Mouse (Mus musculus) ES-Bruce4 (cell line): Measurements from ENCODE around the gene Dhdh. TPM values are rescaled to one million over a fixed set of nuclear protein-coding genes. Genes with fewer than 3 reads are reported as not detected.

Experiments used
- H3K27ac ChIP-seq: 2 replicates; pipeline ENCODE4 v1.5.1; 2012; ENCODE audit warnings: low read length, inconsistent platforms; ENCODE audit not compliant: insufficient read depth
- H3K27me3 ChIP-seq: 2 replicates; pipeline ENCODE4 v1.6.1; 2012; ENCODE audit warnings: mild to moderate bottlenecking, low read length, inconsistent platforms; ENCODE audit not compliant: control insufficient read depth, poor library complexity, insufficient read depth, severe bottlenecking
- H3K36me3 ChIP-seq: 2 replicates; pipeline ENCODE4 v1.6.1; 2012; ENCODE audit warnings: inconsistent platforms, mild to moderate bottlenecking, low read length, moderate library complexity; ENCODE audit not compliant: control insufficient read depth, poor library complexity, insufficient read depth, severe bottlenecking
- H3K4me1 ChIP-seq: one replicate; pipeline ENCODE4 v1.8.1; 2011; ENCODE audit warnings: low read length; ENCODE audit not compliant: control insufficient read depth, insufficient read depth
- H3K4me3 ChIP-seq: 2 replicates; pipeline ENCODE4 v1.5.1; 2011; ENCODE audit warnings: low read depth, mild to moderate bottlenecking, low read length
- H3K9ac ChIP-seq: 2 replicates; pipeline ENCODE4 v1.6.1; 2012; ENCODE audit warnings: low read depth, mild to moderate bottlenecking, inconsistent platforms; ENCODE audit not compliant: poor library complexity, severe bottlenecking
- H3K9me3 ChIP-seq: replicated peaks from 2 replicates; pipeline ENCODE4 v1.6.1; 2012; ENCODE audit warnings: mild to moderate bottlenecking, low read length, inconsistent platforms; ENCODE audit not compliant: control insufficient read depth, poor library complexity, insufficient read depth, severe bottlenecking
- CTCF ChIP-seq: IDR thresholded peaks from one replicate; pipeline ENCODE4 v1.8.1; 2011; ENCODE audit warnings: low read depth, low read length
- EP300 ChIP-seq: IDR thresholded peaks from 2 replicates; pipeline ENCODE4 v1.6.1; 2011; ENCODE audit warnings: low read depth, low read length; ENCODE audit not compliant: insufficient read depth
- POLR2A ChIP-seq: IDR thresholded peaks from one replicate; pipeline ENCODE4 v1.8.1; 2011; ENCODE audit warnings: low read length; ENCODE audit not compliant: insufficient read depth
- polyA plus RNA-seq: library from polyadenylated mRNA; stranded (reverse); fragments of >200 nt; gene quantifications from 2 replicates; pipeline ENCODE4 v1.2.4, GENCODE M21; 2011; ENCODE audit warnings: low read depth; ENCODE audit not compliant: missing spikeins, insufficient read depth, insufficient read length

The Dhdh gene
- polyA plus RNA-seq, 1 experiment = 15.3 TPM

DNA sequence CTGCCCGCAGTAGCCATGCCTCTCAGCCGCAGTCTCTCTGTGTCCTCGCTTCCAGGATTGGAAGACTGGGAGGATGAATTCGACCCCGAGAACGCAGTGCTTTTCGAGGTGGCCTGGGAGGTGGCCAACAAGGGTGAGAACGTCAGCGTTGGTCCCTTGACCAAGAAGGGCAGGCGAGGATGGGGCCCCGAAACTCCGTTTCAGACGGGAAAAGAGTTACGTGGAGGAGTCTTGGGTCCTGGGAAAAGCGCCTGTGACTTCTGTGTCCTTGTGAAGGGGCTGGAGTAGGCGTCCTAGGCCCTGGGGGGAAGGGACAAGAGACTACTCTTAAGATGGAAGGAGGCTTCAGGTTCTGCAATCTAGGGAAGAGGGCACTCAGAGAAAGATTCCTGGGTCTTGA, 53.6 kb downstream of the Dhdh start:
- Histone ChIP-seq H3K27me3 (no peaks in the 10 kb centered on the region), H3K36me3 (peaks cover 16% of the 10 kb centered on the region), H3K27ac (no peak overlapping the region), H3K4me1 (peaks cover 12% of the 10 kb centered on the region), H3K9ac (peak overlapping the region; percentile 55), H3K4me3 (peak overlapping the region; percentile 89), H3K9me3 (no peaks in the 10 kb centered on the region)
- no peak for TF ChIP-seq EP300
- TF ChIP-seq CTCF = no peak
- TF ChIP-seq POLR2A = no peak

DNA sequence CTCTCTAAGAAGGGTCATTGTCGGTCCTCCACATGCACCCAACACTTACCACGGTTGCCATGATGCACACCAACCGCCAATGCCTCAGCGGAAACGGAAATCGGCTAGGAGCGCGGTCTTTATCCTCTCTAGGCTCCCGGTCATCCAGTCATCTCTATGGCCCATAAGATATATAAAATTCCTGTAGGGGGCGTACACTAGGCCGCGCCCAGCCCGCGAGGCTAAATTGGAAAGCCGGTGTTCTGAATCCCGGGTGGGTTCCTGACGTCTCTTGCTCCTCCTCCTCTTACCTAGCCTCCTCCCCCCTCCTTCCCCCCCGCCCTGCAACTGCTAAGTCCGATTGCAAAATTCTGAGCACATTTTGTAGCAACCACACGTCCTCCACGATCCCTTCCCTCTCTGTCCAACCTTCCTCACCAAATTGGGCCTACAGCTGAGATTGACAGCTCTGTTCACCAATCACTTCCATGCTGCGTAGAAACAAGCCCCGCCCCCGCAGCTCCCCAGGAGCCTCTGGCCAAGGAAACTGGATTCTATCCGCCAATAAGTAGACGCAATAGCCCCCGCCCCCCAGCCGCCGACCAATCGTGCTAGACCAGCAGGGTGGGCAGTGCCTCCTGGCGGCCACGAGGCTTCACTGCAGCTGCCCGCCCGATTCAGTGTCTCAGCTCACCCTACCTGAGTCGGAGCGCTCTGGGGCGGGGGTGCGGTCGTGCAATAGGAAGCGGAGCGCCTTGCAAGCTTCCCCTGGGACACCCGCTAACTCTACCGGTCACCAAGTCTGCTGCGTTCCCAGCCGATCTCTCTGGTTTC, 54.2 kb downstream of the Dhdh start, which contains the start of gene Gys1:
TSS of gene Gys1 (plus strand) at position 642 of the 813 bp plus-strand sequence.
- no peaks in the 10 kb centered on the region for H3K9me3 ChIP-seq
- peak within 1 kb of the TSS; percentile 99 for H3K4me3 ChIP-seq
- peaks cover 17% of the 10 kb centered on the region for H3K36me3 ChIP-seq
- H3K4me1 ChIP-seq = peaks cover 14% of the 10 kb centered on the region
- no peaks in the 10 kb centered on the region for H3K27me3 ChIP-seq
- TF ChIP-seq POLR2A (peak; percentile 37), EP300 (0 out of 2 replicates have a peak, but pooled peaks have one; percentile 19), CTCF (peak; percentile 93)
- peak within 1 kb of the TSS; percentile 1; the same call in 1 of the 2 replicates for H3K27ac ChIP-seq
- peak within 1 kb of the TSS; percentile 77 for H3K9ac ChIP-seq

DNA sequence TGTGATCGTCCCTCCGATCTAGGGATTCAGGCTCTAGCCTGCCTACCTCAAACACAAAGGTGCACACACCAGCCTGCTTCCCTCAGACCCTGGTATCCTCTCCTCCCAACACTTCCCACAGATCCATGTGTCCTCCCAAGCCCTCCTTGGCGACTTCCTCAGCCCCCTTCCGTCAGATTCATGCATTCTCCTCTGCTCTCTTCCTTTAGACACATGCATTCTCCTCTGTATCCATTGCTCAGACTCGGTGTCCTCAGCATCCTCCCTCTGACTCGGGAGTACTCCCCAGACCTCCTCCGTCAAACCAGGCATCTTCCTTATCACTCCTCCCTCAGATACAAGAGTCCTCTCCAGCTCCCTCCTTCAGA, 54.8 kb downstream of the Dhdh start:
- H3K4me3 ChIP-seq = peak overlapping the region; percentile 99
- TF ChIP-seq CTCF = no peak
- TF ChIP-seq POLR2A = no peak
- TF ChIP-seq EP300 = no peak
- H3K9ac ChIP-seq = peak overlapping the region; percentile 77
- H3K4me1 ChIP-seq = peaks cover 14% of the 10 kb centered on the region
- peak overlapping the region; percentile 1; the same call in 1 of the 2 replicates for H3K27ac ChIP-seq
- H3K27me3 ChIP-seq = no peaks in the 10 kb centered on the region
- H3K9me3 ChIP-seq = no peaks in the 10 kb centered on the region
- H3K36me3 ChIP-seq = peaks cover 22% of the 10 kb centered on the region

DNA sequence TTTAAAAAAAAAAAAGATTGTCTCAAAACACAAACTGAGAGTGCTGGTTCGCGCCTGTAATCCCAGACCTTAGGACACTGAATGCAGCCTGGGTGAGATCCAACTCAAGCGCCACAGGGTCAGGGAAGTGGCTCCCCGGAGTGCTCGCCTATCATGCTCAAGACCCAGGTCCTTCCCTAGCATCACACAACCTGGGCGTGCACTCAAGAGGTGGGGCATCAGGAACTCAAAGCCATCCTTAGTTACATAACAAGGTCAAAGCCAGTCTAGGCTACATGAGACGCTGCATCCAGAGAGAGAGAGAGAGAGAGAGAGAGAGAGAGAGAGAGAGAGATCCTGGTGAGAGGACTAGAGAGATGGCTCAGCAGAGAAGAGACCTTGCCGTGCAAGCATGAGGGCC, 62.0 kb downstream of the Dhdh start:
- Histone ChIP-seq H3K4me1 (peaks cover 8% of the 10 kb centered on the region), H3K27me3 (no peaks in the 10 kb centered on the region), H3K9ac (no peak overlapping the region), H3K9me3 (no peaks in the 10 kb centered on the region), H3K36me3 (peaks cover 71% of the 10 kb centered on the region), H3K4me3 (no peak overlapping the region), H3K27ac (no peak overlapping the region)
- TF ChIP-seq POLR2A (no peak), EP300 (no peak), CTCF (no peak)

DNA sequence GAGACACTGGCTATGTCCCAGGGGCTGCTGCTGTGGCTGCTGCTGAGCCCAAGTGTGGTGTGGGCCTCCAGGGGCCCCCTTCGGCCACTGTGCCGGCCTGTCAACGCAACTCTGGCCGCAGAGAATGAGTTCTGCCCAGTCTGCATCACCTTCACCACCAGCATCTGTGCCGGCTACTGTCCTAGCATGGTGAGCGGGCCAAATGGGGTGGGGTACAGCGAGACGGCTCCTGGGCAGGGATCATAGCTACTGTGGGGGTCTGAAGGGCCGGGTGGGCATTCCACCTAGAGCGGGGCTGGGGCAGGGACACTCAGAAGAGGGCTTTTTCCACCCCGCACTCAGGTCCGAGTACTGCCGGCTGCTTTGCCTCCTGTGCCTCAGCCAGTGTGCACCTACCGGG, 67.4 kb downstream of the Dhdh start:
- Histone ChIP-seq H3K36me3 (peaks cover 43% of the 10 kb centered on the region), H3K4me1 (peaks cover 7% of the 10 kb centered on the region), H3K9ac (no peak overlapping the region), H3K27ac (no peak overlapping the region), H3K9me3 (no peaks in the 10 kb centered on the region), H3K27me3 (no peaks in the 10 kb centered on the region), H3K4me3 (no peak overlapping the region)
- TF ChIP-seq POLR2A (no peak), CTCF (no peak), EP300 (no peak)

Other genes starting within 250 kb of the Dhdh start
- gene Cd37, start 249.7 kb downstream of the Dhdh start, polyA plus RNA-seq = 2.2 and 3.4 TPM in 2 replicates
- gene Slc6a16, start 247.7 kb downstream of the Dhdh start, polyA plus RNA-seq = 0.55 and 0.63 TPM in 2 replicates
- not detected in 2 replicates for gene Slc6a21, start 211.3 kb downstream of the Dhdh start, polyA plus RNA-seq
- 18.9 and 19.8 TPM in 2 replicates for gene Trpm4, start 155.0 kb downstream of the Dhdh start, polyA plus RNA-seq
- gene Hrc, start 153.5 kb downstream of the Dhdh start, polyA plus RNA-seq = 5.2 and 6.9 TPM in 2 replicates
- 7.2 and 9.3 TPM in 2 replicates for gene Ppfia3, start 121.8 kb downstream of the Dhdh start, polyA plus RNA-seq
- gene Lin7b, start 118.2 kb downstream of the Dhdh start, polyA plus RNA-seq = 0.88 TPM in 1 of 2 replicates, not detected in the other
- gene Snrnp70, start 93.1 kb downstream of the Dhdh start, polyA plus RNA-seq = 686 and 799 TPM in 2 replicates
- 0.41 TPM in 1 of 2 replicates, not detected in the other for gene Kcna7, start 83.2 kb downstream of the Dhdh start, polyA plus RNA-seq
- gene Ntf5, start 75.1 kb downstream of the Dhdh start, polyA plus RNA-seq = 5.0 and 5.2 TPM in 2 replicates
- gene Lhb, start 68.0 kb downstream of the Dhdh start, polyA plus RNA-seq = not detected in 2 replicates
- 24.4 and 26.7 TPM in 2 replicates for gene Gys1, start 54.0 kb downstream of the Dhdh start, polyA plus RNA-seq
- 263 and 267 TPM in 2 replicates for gene Ruvbl2, start 50.7 kb downstream of the Dhdh start, polyA plus RNA-seq
- gene Ftl1, start 28.9 kb downstream of the Dhdh start, polyA plus RNA-seq = 5,956 and 6,533 TPM in 2 replicates
- 250 and 287 TPM in 2 replicates for gene Bax, start 21.9 kb downstream of the Dhdh start, polyA plus RNA-seq
- gene Tulp2, start 6.9 kb downstream of the Dhdh start, polyA plus RNA-seq = 1.3 and 2.4 TPM in 2 replicates
- not detected in 2 replicates for gene Gm45808, start 2.0 kb downstream of the Dhdh start, polyA plus RNA-seq
- gene Nucb1, start 21.6 kb upstream of the Dhdh start, polyA plus RNA-seq = 105 and 119 TPM in 2 replicates
- gene Ppp1r15a, start 37.5 kb upstream of the Dhdh start, polyA plus RNA-seq = 15.5 and 18.6 TPM in 2 replicates
- 14.3 and 18.6 TPM in 2 replicates for gene Plekha4, start 37.5 kb upstream of the Dhdh start, polyA plus RNA-seq
- gene Hsd17b14, start 66.1 kb upstream of the Dhdh start, polyA plus RNA-seq = 55.0 and 62.2 TPM in 2 replicates
- gene Bcat2, start 81.3 kb upstream of the Dhdh start, polyA plus RNA-seq = 104 and 144 TPM in 2 replicates
- gene Fgf21, start 126.7 kb upstream of the Dhdh start, polyA plus RNA-seq = 0.94 and 1.7 TPM in 2 replicates
- gene Fut1, start 128.5 kb upstream of the Dhdh start, polyA plus RNA-seq = 3.0 and 3.9 TPM in 2 replicates
- gene Izumo1, start 133.0 kb upstream of the Dhdh start, polyA plus RNA-seq = 4.6 and 5.8 TPM in 2 replicates
- 2.5 and 3.0 TPM in 2 replicates for gene Rasip1, start 138.7 kb upstream of the Dhdh start, polyA plus RNA-seq
- gene Mamstr, start 151.2 kb upstream of the Dhdh start, polyA plus RNA-seq = 2.2 and 4.1 TPM in 2 replicates
- 0.87 TPM in 1 of 2 replicates, not detected in the other for gene Fut2, start 177.6 kb upstream of the Dhdh start, polyA plus RNA-seq
- 0.51 TPM in 1 of 2 replicates, not detected in the other for gene Ntn5, start 195.2 kb upstream of the Dhdh start, polyA plus RNA-seq
- gene Sec1, start 205.6 kb upstream of the Dhdh start, polyA plus RNA-seq = 1.1 and 1.4 TPM in 2 replicates
- gene Car11, start 211.0 kb upstream of the Dhdh start, polyA plus RNA-seq = 6.0 and 9.7 TPM in 2 replicates
- 6.7 and 6.9 TPM in 2 replicates for gene Dbp, start 216.3 kb upstream of the Dhdh start, polyA plus RNA-seq
- gene Rpl18, start 226.7 kb upstream of the Dhdh start, polyA plus RNA-seq = 1,593 and 1,677 TPM in 2 replicates
- 10.4 and 11.1 TPM in 2 replicates for gene Sphk2, start 229.2 kb upstream of the Dhdh start, polyA plus RNA-seq
- 0.85 and 1.4 TPM in 2 replicates for gene Fam83e, start 232.4 kb upstream of the Dhdh start, polyA plus RNA-seq
- not detected in 2 replicates for gene Spaca4, start 237.0 kb upstream of the Dhdh start, polyA plus RNA-seq